Mouse (Mus musculus): Measurements from ENCODE around the gene Zbtb25.

DNA sequence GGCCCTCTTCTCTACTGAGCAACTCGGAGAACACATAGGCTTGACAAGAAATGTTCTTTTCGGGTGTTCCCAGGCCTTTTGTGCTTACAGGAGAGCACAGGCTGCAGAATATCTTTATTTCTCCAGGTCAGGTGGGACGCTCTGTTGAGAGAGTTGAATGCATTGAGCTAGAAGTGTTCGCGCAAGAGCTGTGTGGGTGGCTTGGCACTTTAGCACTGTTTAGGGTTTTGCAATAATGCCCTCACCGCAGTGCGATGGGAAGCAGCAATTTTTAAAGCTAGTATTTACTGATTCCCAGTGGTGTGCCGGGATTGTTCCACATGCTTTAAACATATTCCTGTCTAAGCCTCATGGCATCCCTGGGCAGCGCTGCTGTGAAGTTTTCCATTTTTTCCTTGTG lies 58.2 kb downstream of the Zbtb25 start:
- TF ChIP-seq CTCF (IDR thresholded peaks at IDR 0.05; ENCODE audit: control insufficient read depth, insufficient read depth, insufficient replicate concordance, low read depth, low read length) (no peak), POLR2A (IDR thresholded peaks at IDR 0.05; ENCODE audit: control insufficient read depth, low read depth, low read length) (no peak)

All from testis, adult 2 months (tissue).